Mouse (Mus musculus) ES-Bruce4 (cell line): ENCODE data around the gene Tspan4. TPM values are rescaled to one million over a fixed set of nuclear protein-coding genes. Genes with fewer than 3 reads are reported as not detected.

Experiments used
- H3K27ac ChIP-seq: 2 replicates; pipeline ENCODE4 v1.5.1; 2012; ENCODE audit warnings: low read length, inconsistent platforms; ENCODE audit not compliant: insufficient read depth
- H3K27me3 ChIP-seq: 2 replicates; pipeline ENCODE4 v1.6.1; 2012; ENCODE audit warnings: mild to moderate bottlenecking, low read length, inconsistent platforms; ENCODE audit not compliant: control insufficient read depth, poor library complexity, insufficient read depth, severe bottlenecking
- H3K36me3 ChIP-seq: 2 replicates; pipeline ENCODE4 v1.6.1; 2012; ENCODE audit warnings: inconsistent platforms, mild to moderate bottlenecking, low read length, moderate library complexity; ENCODE audit not compliant: control insufficient read depth, poor library complexity, insufficient read depth, severe bottlenecking
- H3K4me1 ChIP-seq: one replicate; pipeline ENCODE4 v1.8.1; 2011; ENCODE audit warnings: low read length; ENCODE audit not compliant: control insufficient read depth, insufficient read depth
- H3K4me3 ChIP-seq: 2 replicates; pipeline ENCODE4 v1.5.1; 2011; ENCODE audit warnings: low read depth, mild to moderate bottlenecking, low read length
- H3K9ac ChIP-seq: 2 replicates; pipeline ENCODE4 v1.6.1; 2012; ENCODE audit warnings: low read depth, mild to moderate bottlenecking, inconsistent platforms; ENCODE audit not compliant: poor library complexity, severe bottlenecking
- H3K9me3 ChIP-seq: replicated peaks from 2 replicates; pipeline ENCODE4 v1.6.1; 2012; ENCODE audit warnings: mild to moderate bottlenecking, low read length, inconsistent platforms; ENCODE audit not compliant: control insufficient read depth, poor library complexity, insufficient read depth, severe bottlenecking
- CTCF ChIP-seq: IDR thresholded peaks from one replicate; pipeline ENCODE4 v1.8.1; 2011; ENCODE audit warnings: low read depth, low read length
- EP300 ChIP-seq: IDR thresholded peaks from 2 replicates; pipeline ENCODE4 v1.6.1; 2011; ENCODE audit warnings: low read depth, low read length; ENCODE audit not compliant: insufficient read depth
- POLR2A ChIP-seq: IDR thresholded peaks from one replicate; pipeline ENCODE4 v1.8.1; 2011; ENCODE audit warnings: low read length; ENCODE audit not compliant: insufficient read depth
- polyA plus RNA-seq: library from polyadenylated mRNA; stranded (reverse); fragments of >200 nt; gene quantifications from 2 replicates; pipeline ENCODE4 v1.2.4, GENCODE M21; 2011; ENCODE audit warnings: low read depth; ENCODE audit not compliant: missing spikeins, insufficient read depth, insufficient read length

The Tspan4 gene
- polyA plus RNA-seq, 1 experiment = 37.4 TPM

- H3K4me1 ChIP-seq = no peaks in the 10 kb centered on the region
- H3K27ac ChIP-seq = no peak within 1 kb of the TSS
- H3K36me3 ChIP-seq = no peaks in the 10 kb centered on the region
- peak within 1 kb of the TSS; percentile 90 for H3K4me3 ChIP-seq
- H3K9me3 ChIP-seq = no peaks in the 10 kb centered on the region
- TF ChIP-seq POLR2A = peak; percentile 88
- no peak for TF ChIP-seq CTCF
- H3K9ac ChIP-seq = peak within 1 kb of the TSS; percentile 43
- no peaks in the 10 kb centered on the region for H3K27me3 ChIP-seq
These were observed 64.7 kb downstream of the Tspan4 start, which contains the start of gene Chid1 for GRCm38 (mm10) chr7:141539556-141540311. Chid1 (minus strand) TSS chr7:141539857.

GRCm38 (mm10) chr7:141540312-141541081 is 65.5 kb downstream of the Tspan4 start:
- Histone ChIP-seq H3K4me1 (no peaks in the 10 kb centered on the region), H3K36me3 (no peaks in the 10 kb centered on the region), H3K27ac (no peak overlapping the region), H3K9me3 (no peaks in the 10 kb centered on the region), H3K9ac (peak overlapping the region; percentile 36), H3K27me3 (no peaks in the 10 kb centered on the region), H3K4me3 (peak overlapping the region; percentile 84)
- TF ChIP-seq CTCF = no peak
- no peak for TF ChIP-seq EP300
- no peak for TF ChIP-seq POLR2A

DNA sequence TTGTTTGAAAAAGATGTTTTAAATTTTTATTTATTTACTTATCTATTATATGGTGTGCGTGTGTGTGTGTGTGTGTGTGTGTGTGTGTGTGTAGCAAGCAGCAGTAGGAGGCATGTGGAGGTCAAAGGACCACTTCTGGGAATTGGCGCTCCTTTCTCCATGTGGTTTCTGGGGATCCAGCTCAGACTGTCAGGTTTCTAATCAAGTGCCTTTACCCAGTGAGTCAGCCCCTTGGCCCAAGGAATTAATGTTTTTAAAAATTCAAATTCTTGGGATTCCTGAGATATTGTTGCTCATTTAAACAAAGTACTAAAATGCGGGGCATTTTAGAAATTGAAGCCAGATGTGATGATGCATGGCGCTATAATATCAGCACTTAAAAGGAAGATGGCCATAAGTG is 66.6 kb downstream of the Tspan4 start:
- TF ChIP-seq EP300 = no peak
- TF ChIP-seq POLR2A = no peak
- no peak for TF ChIP-seq CTCF
- Histone ChIP-seq H3K27ac (no peak overlapping the region), H3K9ac (no peak overlapping the region), H3K4me1 (no peaks in the 10 kb centered on the region), H3K27me3 (no peaks in the 10 kb centered on the region), H3K9me3 (no peaks in the 10 kb centered on the region), H3K36me3 (no peaks in the 10 kb centered on the region), H3K4me3 (no peak overlapping the region)

- H3K27me3 ChIP-seq = no peaks in the 10 kb centered on the region
- no peaks in the 10 kb centered on the region for H3K4me1 ChIP-seq
- no peak overlapping the region for H3K4me3 ChIP-seq
- TF ChIP-seq CTCF = no peak
- no peaks in the 10 kb centered on the region for H3K36me3 ChIP-seq
- no peak overlapping the region for H3K9ac ChIP-seq
- no peaks in the 10 kb centered on the region for H3K9me3 ChIP-seq
- H3K27ac ChIP-seq = no peak overlapping the region
These were observed 67.5 kb downstream of the Tspan4 start for GRCm38 (mm10) chr7:141542588-141542987.

Other genes starting within 250 kb of the Tspan4 start
- 99.5 and 99.9 TPM in 2 replicates for gene Phrf1, start 246.5 kb upstream of the Tspan4 start, polyA plus RNA-seq
- gene Irf7, start 208.8 kb upstream of the Tspan4 start, polyA plus RNA-seq = 0.57 TPM in 1 of 2 replicates, not detected in the other
- gene Cdhr5, start 198.5 kb upstream of the Tspan4 start, polyA plus RNA-seq = not detected in 2 replicates
- 7.4 and 8.5 TPM in 2 replicates for gene Sct, start 196.1 kb upstream of the Tspan4 start, polyA plus RNA-seq
- gene Drd4, start 183.2 kb upstream of the Tspan4 start, polyA plus RNA-seq = 0.21 and 0.65 TPM in 2 replicates
- 79.2 and 79.4 TPM in 2 replicates for gene Deaf1, start 147.6 kb upstream of the Tspan4 start, polyA plus RNA-seq
- gene Tmem80, start 147.5 kb upstream of the Tspan4 start, polyA plus RNA-seq = 7.0 and 8.2 TPM in 2 replicates
- 39.8 and 46.0 TPM in 2 replicates for gene Eps8l2, start 136.4 kb upstream of the Tspan4 start, polyA plus RNA-seq
- 210 and 226 TPM in 2 replicates for gene Taldo1, start 83.0 kb upstream of the Tspan4 start, polyA plus RNA-seq
- gene Gatd1, start 61.1 kb upstream of the Tspan4 start, polyA plus RNA-seq = 36.7 and 45.4 TPM in 2 replicates
- gene Cend1, start 45.7 kb upstream of the Tspan4 start, polyA plus RNA-seq = 1.3 and 2.2 TPM in 2 replicates
- 16.3 and 19.9 TPM in 2 replicates for gene Slc25a22, start 37.3 kb upstream of the Tspan4 start, polyA plus RNA-seq
- 22.1 and 27.6 TPM in 2 replicates for gene Pidd1, start 31.2 kb upstream of the Tspan4 start, polyA plus RNA-seq
- gene Rplp2, start 27.9 kb upstream of the Tspan4 start, polyA plus RNA-seq = 2,328 and 2,759 TPM in 2 replicates
- gene Pnpla2, start 20.0 kb upstream of the Tspan4 start, polyA plus RNA-seq = 33.3 and 43.5 TPM in 2 replicates
- 13.5 and 14.0 TPM in 2 replicates for gene Cracr2b, start 14.1 kb upstream of the Tspan4 start, polyA plus RNA-seq
- gene Cd151, start 7.8 kb upstream of the Tspan4 start, polyA plus RNA-seq = 99.0 and 107 TPM in 2 replicates
- 12.1 and 15.3 TPM in 2 replicates for gene Polr2l, start 108 bp upstream of the Tspan4 start, polyA plus RNA-seq
- 14.9 and 16.7 TPM in 2 replicates for gene Chid1, start 64.6 kb downstream of the Tspan4 start, polyA plus RNA-seq
- 102 and 108 TPM in 2 replicates for gene Ap2a2, start 86.9 kb downstream of the Tspan4 start, polyA plus RNA-seq
- gene Muc6, start 180.1 kb downstream of the Tspan4 start, polyA plus RNA-seq = not detected in 2 replicates
- gene Muc2, start 215.1 kb downstream of the Tspan4 start, polyA plus RNA-seq = 2.3 TPM in 2 replicates